In the genomic region with DNA sequence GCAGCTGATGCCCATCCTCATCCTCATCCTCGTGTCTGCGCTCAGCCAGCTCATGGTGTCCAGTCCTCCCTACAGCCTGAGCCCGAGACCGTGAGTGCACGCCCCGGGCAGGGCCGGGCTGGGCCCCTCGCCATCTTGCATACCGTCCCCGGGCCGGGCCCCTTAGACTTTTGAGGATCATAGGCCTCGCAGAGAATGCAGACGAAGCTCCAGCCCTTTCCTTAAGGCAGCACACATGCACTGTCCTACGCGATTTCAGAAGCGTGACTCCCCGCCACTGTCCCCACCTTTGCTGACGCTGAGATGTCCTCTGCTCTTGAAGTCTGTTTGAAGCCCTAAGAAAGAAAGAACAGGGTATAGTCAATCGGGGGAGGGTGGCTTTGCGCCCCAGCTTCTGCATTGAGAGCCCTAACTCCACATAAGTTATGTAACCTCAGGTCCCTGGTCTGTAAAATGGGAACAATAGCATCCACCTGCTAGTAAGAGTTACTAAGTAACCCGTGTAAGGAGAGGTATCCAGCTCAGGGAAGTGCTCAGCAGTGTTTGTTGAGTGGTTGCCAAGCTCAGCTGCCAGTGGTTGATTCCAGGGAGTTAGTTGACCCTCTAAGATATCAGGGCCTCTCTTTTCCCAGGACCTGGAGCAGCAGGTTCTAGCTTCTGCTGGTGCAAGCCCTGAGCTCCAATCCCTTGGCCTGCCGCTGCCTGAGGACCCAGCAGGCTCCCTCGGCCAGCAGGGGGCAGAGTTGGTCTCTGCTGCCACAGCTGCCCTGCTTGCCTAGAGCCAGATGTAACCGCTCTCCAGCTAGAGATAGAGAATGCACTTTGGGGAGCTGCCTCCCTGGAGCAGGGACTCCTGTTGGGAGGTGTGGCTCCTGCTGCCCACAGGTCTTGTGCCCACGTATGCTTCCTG, we compare ENCODE assay signal across 8 mouse cellular contexts. TPM values are rescaled to one million over a fixed set of nuclear protein-coding genes. Genes with fewer than 3 reads are reported as not detected.
DNase-seq lines count a peak whose midpoint lies in the region; ATAC-seq and TF ChIP-seq lines count a peak whose summit lies in the region.

No protein-coding gene starts in this region.

- ATAC-seq in G1E (ENCODE audit: extremely low read depth, insufficient number of reproducible peaks, low FRiP score, poor library complexity, severe bottlenecking), result no peak
- peak; percentile 68 for ATAC-seq in erythroid progenitor cell, adult 5-6 weeks (replicated peaks; ENCODE audit: low FRiP score, poor library complexity, severe bottlenecking)
- ATAC-seq in megakaryocyte-erythroid progenitor cell, adult 5-6 weeks (replicated peaks; ENCODE audit: low FRiP score, low TSS enrichment, poor library complexity, severe bottlenecking), result peak; percentile 54

- no peak overlapping the region for H3K27ac ChIP-seq in bone marrow, adult 2 months (ENCODE audit: control insufficient read depth, insufficient read depth, low read depth, low read length, poor library complexity)

- no peaks in the 10 kb centered on the region for H3K27me3 ChIP-seq in G1E (ENCODE audit: insufficient read depth, low read length)

- intact Hi-C loops in heart, postnatal 36 days (cut with DNase I), result loop anchor here (1.0 to 5.0 kb wide), 2 partner anchors 57 to 353 kb away; a partner anchor contains a TSS

- WGBS in bone marrow, adult 2 months, result 80% methylated on average over 25 of the region's 25 CpGs

- peak; percentile 52; the same call in 1 of the 2 replicates for TF ChIP-seq CTCF in G1E (IDR thresholded peaks at IDR 0.05; ENCODE audit: low read depth, low read length)
- peak; percentile 97 for TF ChIP-seq CTCF in bone marrow, adult 2 months (IDR thresholded peaks at IDR 0.05; ENCODE audit: control insufficient read depth, insufficient read depth, low read length)

- TF ChIP-seq POLR2A in bone marrow, adult 2 months (IDR thresholded peaks at IDR 0.05; ENCODE audit: borderline replicate concordance, control insufficient read depth, low read depth, low read length), result peak; percentile 15; the same call in 1 of the 2 replicates

- peaks cover 48% of the 10 kb centered on the region for H3K4me1 ChIP-seq in G1E (ENCODE audit: insufficient read depth, low read depth, low read length)
- peaks cover 18% of the 10 kb centered on the region for H3K4me1 ChIP-seq in bone marrow, adult 2 months (ENCODE audit: control insufficient read depth, insufficient read depth, low read length)

- DNase-seq in G1E (ENCODE audit: low spot score), result no peak
- DNase-seq in heart, postnatal 36 days, result peak; percentile 92 to 95
- DNase-seq in left cerebral cortex, adult 8-10 months (ENCODE audit: low spot score in 2 of 2), result peak; percentile 65 to 75
- DNase-seq in right cerebral cortex, postnatal 36 days (ENCODE audit: low spot score in 2 of 2), result peak; percentile 73 to 77
- DNase-seq in urinary bladder, postnatal 4 days (ENCODE audit: low spot score in 2 of 2), result peak; percentile 70 to 85

- no peak overlapping the region for H3K4me3 ChIP-seq in G1E (ENCODE audit: low read depth, low read length)
- no peak overlapping the region for H3K4me3 ChIP-seq in bone marrow, adult 2 months (replicated peaks; ENCODE audit: control insufficient read depth, low read depth, low read length)

- peaks cover 89% of the 10 kb centered on the region for H3K36me3 ChIP-seq in G1E (replicated peaks)

- H3K9me3 ChIP-seq in G1E (replicated peaks), result no peaks in the 10 kb centered on the region

RNA-seq across cellular contexts. Expression of a gene that starts 15.2 kb away (rescaled TPM):
- total RNA-seq in G1E (2014; fragmentation: Nextera tagmentation), result 18.7 and 20.5 TPM in 2 replicates
- 8.9 and 10.4 TPM in 2 replicates for total RNA-seq in G1E (2017)
- 28.1 and 28.5 TPM in 2 replicates for polyA plus RNA-seq in G1E (2012)
- 15.4 and 20.5 TPM in 2 replicates for polyA plus RNA-seq in bone marrow, adult 2 months (2011; ENCODE audit: insufficient read depth, insufficient read length, low replicate concordance, missing spikeins)
- 27.2 and 34.2 TPM in 2 replicates for total RNA-seq in erythroid progenitor cell, adult 5-6 weeks (2015; ENCODE audit: low replicate concordance)
- total RNA-seq in erythroid progenitor cell, adult 5-6 weeks (2017; ENCODE audit: low replicate concordance), result 30.4 and 32.7 TPM in 2 replicates
- total RNA-seq in heart, postnatal 36 days (2021), result 10 to 100 TPM; 39.8 to 43.5 TPM
- total RNA-seq in left cerebral cortex, adult 8-10 months (2022), result 10 to 100 TPM; 50.8 to 56.3 (median 54.1) TPM
- 27.1 and 35.8 TPM in 2 replicates for total RNA-seq in megakaryocyte-erythroid progenitor cell, adult 5-6 weeks (2014; fragmentation: Nextera tagmentation)
- total RNA-seq in megakaryocyte-erythroid progenitor cell, adult 5-6 weeks (2017), result 15.1 and 27.7 TPM in 2 replicates

RNA-seq across cellular contexts. Expression of a gene that starts 57.1 kb away (rescaled TPM):
- total RNA-seq in G1E (2014; fragmentation: Nextera tagmentation) (21.6 and 27.7 TPM in 2 replicates), G1E (2017) (9.9 TPM in 2 replicates)
- 21.8 and 28.5 TPM in 2 replicates for polyA plus RNA-seq in G1E (2012)
- 19.2 and 34.2 TPM in 2 replicates for polyA plus RNA-seq in bone marrow, adult 2 months (2011; ENCODE audit: insufficient read depth, insufficient read length, low replicate concordance, missing spikeins)
- 0.72 and 3.8 TPM in 2 replicates for total RNA-seq in erythroid progenitor cell, adult 5-6 weeks (2015; ENCODE audit: low replicate concordance)
- 1.9 TPM in 1 of 2 replicates, not detected in the other for total RNA-seq in erythroid progenitor cell, adult 5-6 weeks (2017; ENCODE audit: low replicate concordance)
- total RNA-seq in heart, postnatal 36 days (2021), result 10 to 100 TPM; 37.1 to 64.2 TPM
- 10 to 100 TPM; 35.6 to 58.9 (median 44.0) TPM for total RNA-seq in left cerebral cortex, adult 8-10 months (2022)
- 2.0 and 3.0 TPM in 2 replicates for total RNA-seq in megakaryocyte-erythroid progenitor cell, adult 5-6 weeks (2014; fragmentation: Nextera tagmentation)
- 2.0 and 4.4 TPM in 2 replicates for total RNA-seq in megakaryocyte-erythroid progenitor cell, adult 5-6 weeks (2017)
